Mouse (Mus musculus): ENCODE measurements around the gene Gm10184.

- TF ChIP-seq CTCF (IDR thresholded peaks at IDR 0.05) = no peak
- no peak for TF ChIP-seq EP300 (IDR thresholded peaks at IDR 0.05; ENCODE audit: insufficient read depth, low read depth, low read length)
Measured at GRCm38 (mm10) chr17:89907686-89908085, 2.6 kb downstream of the Gm10184 start.

Measured in heart, adult 2 months (tissue).